ENCODE assay signal across 9 mouse cellular contexts in genomic region chr5:25500686-25501085, GRCm38 (mm10). TPM values are rescaled to one million over a fixed set of nuclear protein-coding genes. Genes with fewer than 3 reads are reported as not detected.
DNase-seq lines count a peak whose midpoint lies in the region; ATAC-seq and TF ChIP-seq lines count a peak whose summit lies in the region.
"Had no signal": no experiment of that assay in that cellular context is flagged by ENCODE, and none has a peak within 500 bp of the region (broad histone marks: within the 10 kb centered on the region; RNA-seq: fewer than 3 reads in every experiment).

No protein-coding gene starts in this region.

- H3K4me2 ChIP-seq in CH12.LX (ENCODE audit: insufficient read depth, low read depth, poor library complexity, severe bottlenecking), result 0 out of 2 replicates have a peak overlapping the region, but pooled peaks have one; percentile 72
- peak overlapping the region; percentile 63 for H3K4me2 ChIP-seq in forebrain, embryonic 16.5 days (ENCODE audit: low read length)
- H3K4me2 ChIP-seq in liver, embryonic 12.5 days, result peak overlapping the region; percentile 96

- no peak for ATAC-seq in forebrain, embryonic 16.5 days
- no peak for ATAC-seq in liver, embryonic 12.5 days

- H3K79me2 ChIP-seq in CH12.LX (replicated peaks; ENCODE audit: control insufficient read depth, extremely low read depth, insufficient read depth, poor library complexity, severe bottlenecking), result peaks cover 12% of the 10 kb centered on the region

- no peak overlapping the region for H3K9ac ChIP-seq in CH12.LX (ENCODE audit: insufficient read depth, low read depth)
- H3K9ac ChIP-seq in forebrain, embryonic 16.5 days (replicated peaks; ENCODE audit: low read depth, low read length), result no peak overlapping the region
- H3K9ac ChIP-seq in liver, embryonic 12.5 days, result peak overlapping the region; percentile 93; the same call in 1 of the 2 replicates

- peak overlapping the region; percentile 100 for H3K27ac ChIP-seq in gastrocnemius, adult 2 months
- no peak overlapping the region for H3K27ac ChIP-seq in CH12.LX (ENCODE audit: insufficient read depth, low read depth)
- H3K27ac ChIP-seq in forebrain, embryonic 16.5 days (ENCODE audit: low read length), result no peak overlapping the region
- H3K27ac ChIP-seq in liver, embryonic 12.5 days, result peak overlapping the region; percentile 100; the same call in 1 of the 2 replicates

- no peaks in the 10 kb centered on the region for H3K27me3 ChIP-seq in CH12.LX (replicated peaks)
- no peaks in the 10 kb centered on the region for H3K27me3 ChIP-seq in forebrain, embryonic 16.5 days (replicated peaks; ENCODE audit: control insufficient read depth, insufficient read depth, low read length)
- no peaks in the 10 kb centered on the region for H3K27me3 ChIP-seq in liver, embryonic 12.5 days (replicated peaks)

- peaks cover 0 to 9% of the 10 kb centered on the region in 2 experiments; a peak in 1 of 4 replicates for H3K4me1 ChIP-seq in CH12.LX (ENCODE audit: control insufficient read depth in 1 of 2, insufficient read depth in 2 of 2)
- peaks cover 19% of the 10 kb centered on the region for H3K4me1 ChIP-seq in forebrain, embryonic 16.5 days (replicated peaks; ENCODE audit: control insufficient read depth, insufficient read depth, low read length)
- peaks cover 26% of the 10 kb centered on the region for H3K4me1 ChIP-seq in liver, embryonic 12.5 days

- intact Hi-C loops in gastrocnemius, adult 2 months (cut with DNase I), result no loop called here

- no peaks in the 10 kb centered on the region for H3K9me3 ChIP-seq in CH12.LX (replicated peaks; ENCODE audit: low read length)
- H3K9me3 ChIP-seq in forebrain, embryonic 16.5 days (ENCODE audit: control insufficient read depth, low read length), result no peaks in the 10 kb centered on the region
- no peaks in the 10 kb centered on the region for H3K9me3 ChIP-seq in liver, embryonic 12.5 days (replicated peaks)

- dilution Hi-C loops in CH12.LX (cut with MboI; ENCODE audit: extremely low pct_ligation_motif_present, extremely low pct_unique_long_range_greater_than_20kb, low sequenced_read_pairs), result no loop called here

- 65% methylated on average over 7 of the region's 7 CpGs for WGBS in forebrain, embryonic 16.5 days
- 70% methylated on average over 7 of the region's 7 CpGs for WGBS in liver, embryonic 12.5 days (ENCODE audit: insufficient replicate concordance)

- no peak for TF ChIP-seq RAD21 in CH12.LX (IDR thresholded peaks at IDR 0.05; ENCODE audit: low read depth, low read length)

- in situ Hi-C loops in CH12.LX (cut with MboI; ENCODE audit: low pct_ligation_motif_present, low pct_unique_long_range_greater_than_20kb, low sequenced_read_pairs), result no loop called here

- no peak for DNase-seq in gastrocnemius, adult 2 months
- DNase-seq in gastrocnemius, postnatal 4 days (ENCODE audit: low spot score in 2 of 2), result no peak
- no peak for DNase-seq in CH12.LX (ENCODE audit: extremely low read depth)
- no peak for DNase-seq in frontal cortex, postnatal 14 days (ENCODE audit: low spot score in 2 of 2)
- DNase-seq in ovary, postnatal 14 days (ENCODE audit: low spot score), result no peak
- DNase-seq in left cerebral cortex, adult 11 months (ENCODE audit: low spot score), result no peak

- no peak for TF ChIP-seq CTCF in gastrocnemius, adult 2 months (IDR thresholded peaks at IDR 0.05)
- TF ChIP-seq CTCF in CH12.LX (conservative IDR thresholded peaks at IDR 0.05 in 1 of 2, IDR thresholded peaks at IDR 0.05 in 1 of 2; ENCODE audit: low read depth in 2 of 2, low read length in 2 of 2), result no peak

- H3K4me3 ChIP-seq in gastrocnemius, adult 2 months, result peak overlapping the region; percentile 94
- H3K4me3 ChIP-seq in CH12.LX (replicated peaks in 1 of 3; ENCODE audit: low read depth in 2 of 3, low read length in 2 of 3, poor library complexity in 1 of 3), result no peak overlapping the region
- peak overlapping the region; percentile 88 for H3K4me3 ChIP-seq in forebrain, embryonic 16.5 days (replicated peaks; ENCODE audit: low read length)
- H3K4me3 ChIP-seq in liver, embryonic 12.5 days, result peak overlapping the region; percentile 97

- no peak for TF ChIP-seq POLR2A in CH12.LX (IDR thresholded peaks at IDR 0.05; ENCODE audit: low read depth, low read length)

- TF ChIP-seq EP300 in CH12.LX (IDR thresholded peaks at IDR 0.05; ENCODE audit: low read length), result no peak

- no peaks in the 10 kb centered on the region for H3K36me3 ChIP-seq in CH12.LX (replicated peaks in 1 of 2; ENCODE audit: control insufficient read depth in 1 of 2, insufficient read depth in 1 of 2, low read length in 1 of 2)
- no peaks in the 10 kb centered on the region for H3K36me3 ChIP-seq in forebrain, embryonic 16.5 days (ENCODE audit: control insufficient read depth, insufficient read depth)
- H3K36me3 ChIP-seq in liver, embryonic 12.5 days, result no peaks in the 10 kb centered on the region

TF ChIP-seq in CH12.LX, 34 proteins besides CTCF, POLR2A, EP300 and RAD21:
- no peak for TF ChIP-seq USF2 (conservative IDR thresholded peaks at IDR 0.05; ENCODE audit: low read depth, low read length)
- no peak for TF ChIP-seq TBP (conservative IDR thresholded peaks at IDR 0.05; ENCODE audit: low read depth, low read length)
- TF ChIP-seq USF1 (IDR thresholded peaks at IDR 0.05; ENCODE audit: low read depth, low read length), result no peak
- no peak for TF ChIP-seq ZMIZ1 (IDR thresholded peaks at IDR 0.05; ENCODE audit: low read depth, low read length)
- TF ChIP-seq GABPA (IDR thresholded peaks at IDR 0.05; ENCODE audit: insufficient replicate concordance, low read depth, low read length), result no peak

RNA-seq across cellular contexts. Expression of gene Kmt2c, which starts 2.1 kb away (rescaled TPM):
- total RNA-seq in gastrocnemius, adult 2 months (2021), result 10 to 100 TPM; 41.6 to 42.3 TPM
- total RNA-seq in gastrocnemius, postnatal 4 days (2021), result 10 to 100 TPM; 50.8 to 50.9 TPM
- total RNA-seq in CH12.LX (2012; rRNA removed), result 12.8 and 14.6 TPM in 2 replicates
- total RNA-seq in CH12.LX (2014; rRNA removed), result 6.7 and 7.5 TPM in 2 replicates
- 9.7 and 12.7 TPM in 2 replicates for polyA plus RNA-seq in CH12.LX (2012; ENCODE audit: insufficient read length, low read depth)
- 26.5 and 28.1 TPM in 2 replicates for polyA plus RNA-seq in forebrain, embryonic 16.5 days (2015; fragmentation: Nextera tagmentation; extraction: Ambion mirVana)
- 11.6 and 11.9 TPM in 2 replicates for polyA plus RNA-seq in liver, embryonic 12.5 days (2016; fragmentation: Nextera tagmentation; extraction: Ambion mirVana)

RNA-seq across cellular contexts. Expression of gene Cct8l1, which starts 15.2 kb away (rescaled TPM):
- under 1 TPM in 1 of 2 experiments, not detected in 1; 0.14 TPM for total RNA-seq in gastrocnemius, adult 2 months (2021)
- not detected for total RNA-seq in gastrocnemius, postnatal 4 days (2021)
- total RNA-seq in CH12.LX (2012; rRNA removed) (not detected in 2 replicates), CH12.LX (2014; rRNA removed) (not detected in 2 replicates)
- polyA plus RNA-seq in CH12.LX (2012; ENCODE audit: insufficient read length, low read depth), result not detected in 2 replicates
- polyA plus RNA-seq in forebrain, embryonic 16.5 days (2015; fragmentation: Nextera tagmentation; extraction: Ambion mirVana), result 0.12 TPM in 1 of 2 replicates, not detected in the other
- 0.06 TPM in 1 of 2 replicates, not detected in the other for polyA plus RNA-seq in liver, embryonic 12.5 days (2016; fragmentation: Nextera tagmentation; extraction: Ambion mirVana)
- total RNA-seq: gastrocnemius, postnatal 10 days had no signal

Comparison
In these comparisons a context has a peak if more than half of its experiments do, and no peak if none do; other contexts are left out.
1. H3K27ac ChIP-seq: peak in gastrocnemius, adult 2 months (single experiment) and liver, embryonic 12.5 days (single experiment); none in CH12.LX (single experiment) and forebrain, embryonic 16.5 days (single experiment).
2. H3K4me3 ChIP-seq: peak in gastrocnemius, adult 2 months (single experiment), forebrain, embryonic 16.5 days (single experiment) and liver, embryonic 12.5 days (single experiment); none in CH12.LX (0 of 3).
3. Peak in every context shown above with its lines, with median percentiles within 50 percentile points of each other: H3K4me2 ChIP-seq.